Mouse (Mus musculus) embryonic facial prominence, embryonic 11.5 days (tissue): ENCODE results near the gene Myrf. TPM values are rescaled to one million over a fixed set of nuclear protein-coding genes. Genes with fewer than 3 reads are reported as not detected.

Experiments
- ATAC-seq: fragments of 200-750 bp; cut with Nextera tagmentation; replicated peaks from 2 replicates; pipeline ENCODE4 v1.8.0; 2017; ENCODE audit warnings: low read depth; ENCODE audit not compliant: insufficient number of reproducible peaks, low FRiP score, low TSS enrichment
- DNase-seq: peaks from one replicate; pipeline ENCODE4 v3.0.0-alpha.2; 2015; ENCODE audit warnings: low spot score
- H3K27ac ChIP-seq: fragments of 300-500 bp; sonication (generic); replicated peaks from 2 replicates; pipeline ENCODE4 v1.5.1; 2014; ENCODE audit warnings: mild to moderate bottlenecking, low read depth, low read length, control low read depth
- H3K27me3 ChIP-seq: fragments of 300-500 bp; sonication (generic); 2 replicates; pipeline ENCODE4 v1.6.1; 2014; ENCODE audit warnings: mild to moderate bottlenecking, low read length, moderate library complexity, mixed read lengths; ENCODE audit not compliant: control insufficient read depth, insufficient read depth
- H3K36me3 ChIP-seq: fragments of 300-500 bp; sonication (generic); replicated peaks from 2 replicates; pipeline ENCODE4 v1.6.1; 2014; ENCODE audit warnings: low read depth, mild to moderate bottlenecking, low read length, moderate library complexity, mixed read lengths; ENCODE audit not compliant: control insufficient read depth, insufficient read depth
- H3K4me1 ChIP-seq: fragments of 300-500 bp; sonication (generic); 2 replicates; pipeline ENCODE4 v1.6.1; 2014; ENCODE audit warnings: low read length, mixed read lengths; ENCODE audit not compliant: control insufficient read depth, insufficient read depth
- H3K4me2 ChIP-seq: fragments of 300-500 bp; sonication (generic); 2 replicates; pipeline ENCODE4 v1.6.1; 2014; ENCODE audit warnings: low read depth, mild to moderate bottlenecking, control low read depth, low read length, moderate library complexity
- H3K4me3 ChIP-seq: fragments of 300-500 bp; sonication (generic); 2 replicates; pipeline ENCODE4 v1.5.1; 2014; ENCODE audit warnings: low read depth, low read length, control low read depth
- H3K9ac ChIP-seq: fragments of 300-500 bp; sonication (generic); replicated peaks from 2 replicates; pipeline ENCODE4 v1.6.1; 2014; ENCODE audit warnings: mild to moderate bottlenecking, control low read depth, low read length
- H3K9me3 ChIP-seq: fragments of 300-500 bp; sonication (generic); replicated peaks from 2 replicates; pipeline ENCODE4 v1.6.1; 2016; ENCODE audit warnings: mild to moderate bottlenecking, low read length, inconsistent platforms, mixed read lengths; ENCODE audit not compliant: control insufficient read depth
- WGBS: fragments of 180-500 bp; shearing (Covaris S2); extraction: QIAGEN DNeasy Blood & Tissue Kit; methylation state at CpG from one replicate; pipeline ENCODE4 v1.1.7; 2014; 5-methylcytosine and 5-hydroxymethylcytosine counted together
- polyA plus RNA-seq: library from polyadenylated mRNA; unstranded; fragments of >200 nt; fragmentation: Nextera tagmentation; extraction: Ambion mirVana; gene quantifications from 2 replicates; pipeline ENCODE4 v1.2.1, GENCODE M21; 2014

The Myrf gene
- polyA plus RNA-seq, result 2.4 and 2.6 TPM in 2 replicates

DNA sequence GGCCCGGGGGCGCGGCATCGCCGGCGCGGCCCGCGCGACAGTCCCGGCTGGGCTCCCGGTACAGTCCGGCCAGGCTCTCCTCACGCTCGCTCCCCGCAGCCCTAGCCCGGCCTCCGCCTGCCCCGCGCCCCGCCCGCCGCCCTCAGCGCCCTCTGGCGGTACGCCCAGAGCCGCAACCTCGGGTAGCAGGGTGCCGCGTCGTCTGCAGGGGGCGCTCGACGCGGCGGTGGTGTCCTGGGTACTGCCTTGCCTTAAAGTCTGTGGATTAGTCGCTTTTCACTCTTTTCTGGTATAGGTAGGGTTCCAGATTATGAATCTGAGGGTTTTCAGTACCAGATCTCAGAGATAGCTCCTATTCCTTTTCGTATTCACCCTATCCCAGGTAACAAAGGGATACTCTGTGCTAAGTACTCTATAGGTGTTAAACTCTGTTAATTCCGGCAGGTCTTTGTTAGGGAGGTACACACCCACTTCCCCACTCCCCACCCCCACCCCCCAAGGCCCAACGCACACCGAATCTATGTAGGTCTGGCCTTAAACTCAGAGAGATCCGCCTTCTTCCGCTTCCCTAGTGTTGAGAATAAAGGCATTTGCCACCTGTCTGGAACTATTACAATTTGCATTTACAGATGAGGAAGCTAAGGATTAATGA is at the start of gene Myrf:
Myrf (minus strand) TSS at position 95 of the 652 bp plus-strand sequence.
- H3K36me3 ChIP-seq, result no peaks in the 10 kb centered on the region
- peaks cover 10% of the 10 kb centered on the region; the same call in 1 of the 2 replicates for H3K4me1 ChIP-seq
- DNase-seq (peak; percentile 81), ATAC-seq (peak; percentile 66)
- no peaks in the 10 kb centered on the region for H3K9me3 ChIP-seq
- H3K4me3 ChIP-seq, result peak within 1 kb of the TSS; percentile 49
- no peak within 1 kb of the TSS for H3K27ac ChIP-seq
- WGBS, result 8% methylated on average over 40 of the region's 43 CpGs
- peak within 1 kb of the TSS; percentile 73 for H3K9ac ChIP-seq
- H3K4me2 ChIP-seq, result peak within 1 kb of the TSS; percentile 83
- H3K27me3 ChIP-seq, result no peaks in the 10 kb centered on the region

DNA sequence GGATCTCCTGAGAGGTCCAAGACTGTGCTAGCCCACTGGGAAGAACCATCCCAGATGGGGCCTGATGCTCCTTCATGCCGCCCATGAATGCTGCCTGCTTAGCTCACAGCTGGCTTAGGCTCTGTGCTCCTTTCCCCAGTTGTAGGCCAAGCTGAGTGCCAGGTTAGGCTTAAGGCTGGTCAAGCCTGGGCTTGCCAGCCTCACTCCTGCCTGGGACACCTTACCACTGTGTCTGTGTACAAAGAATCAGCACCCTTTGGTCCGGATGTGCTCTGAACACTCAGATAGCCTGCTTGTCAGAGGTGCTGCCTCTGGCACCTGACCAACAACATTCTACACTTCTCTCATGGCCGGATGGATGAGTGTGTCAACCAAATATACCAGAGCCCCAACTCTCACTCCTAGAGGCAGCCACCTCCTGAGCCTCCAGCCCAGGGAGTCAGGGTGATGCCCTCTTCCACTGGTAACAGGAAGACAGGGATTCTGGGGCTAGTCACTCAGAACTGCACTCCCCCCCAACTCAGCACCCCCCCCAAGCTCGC is 49.1 kb upstream of the Myrf start:
- H3K36me3 ChIP-seq, result no peaks in the 10 kb centered on the region
- WGBS, result 85% methylated on average over 4 of the region's 4 CpGs
- no peak for ATAC-seq
- no peak overlapping the region for H3K27ac ChIP-seq
- no peaks in the 10 kb centered on the region for H3K9me3 ChIP-seq
- DNase-seq, result no peak
- no peak overlapping the region for H3K9ac ChIP-seq
- H3K4me2 ChIP-seq, result no peak overlapping the region
- no peaks in the 10 kb centered on the region for H3K27me3 ChIP-seq
- H3K4me3 ChIP-seq, result no peak overlapping the region
- peaks cover 7% of the 10 kb centered on the region for H3K4me1 ChIP-seq

DNA sequence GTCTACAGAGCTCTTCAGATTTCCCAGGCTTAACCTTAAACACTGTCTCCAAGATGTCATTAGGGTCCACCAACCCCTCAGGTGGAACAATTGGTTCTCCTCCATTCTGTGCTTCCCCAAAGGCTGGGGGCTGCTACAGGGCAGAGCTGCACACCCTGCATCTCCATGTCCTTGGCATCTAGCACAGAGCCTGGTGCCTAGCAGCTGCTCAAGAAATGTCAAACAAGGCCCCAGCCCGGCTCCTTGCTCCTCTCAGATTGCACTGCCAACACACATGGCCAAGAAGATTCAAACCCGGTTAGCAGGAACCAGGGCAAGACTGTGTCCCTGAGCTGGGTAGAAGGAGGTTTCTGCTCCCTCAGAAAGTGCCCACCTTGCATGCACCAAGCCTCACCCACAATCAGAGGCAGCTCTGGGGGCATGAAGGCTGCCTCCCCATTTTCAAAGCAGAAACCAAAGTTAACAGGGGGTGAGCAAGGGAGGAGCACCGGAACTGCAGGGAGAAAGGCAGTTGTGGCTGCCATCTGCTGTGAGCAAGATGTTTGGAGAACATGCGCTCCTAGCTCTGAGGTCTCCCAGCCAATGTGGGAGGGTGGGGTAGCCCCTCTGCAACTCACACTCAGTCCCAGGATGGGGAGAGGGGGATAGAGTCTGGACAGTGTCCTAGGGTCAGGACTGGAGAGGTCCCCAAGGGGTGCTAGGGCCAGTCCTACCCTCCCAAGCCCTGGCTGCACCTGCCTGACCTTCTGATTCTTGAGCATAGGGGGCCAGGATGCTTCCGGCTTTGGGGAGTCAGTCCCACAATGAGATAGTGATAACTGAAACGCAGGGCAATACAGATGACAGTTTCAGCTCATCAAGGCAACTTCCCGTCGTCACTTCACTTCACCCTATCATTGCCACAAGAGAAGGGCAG is 47.8 kb upstream of the Myrf start:
- no peak overlapping the region for H3K4me3 ChIP-seq
- no peak overlapping the region for H3K4me2 ChIP-seq
- H3K9me3 ChIP-seq, result no peaks in the 10 kb centered on the region
- WGBS, result 84% methylated on average over 8 of the region's 8 CpGs
- H3K36me3 ChIP-seq, result no peaks in the 10 kb centered on the region
- no peak for ATAC-seq
- peaks cover 4% of the 10 kb centered on the region; the same call in 1 of the 2 replicates for H3K4me1 ChIP-seq
- no peaks in the 10 kb centered on the region for H3K27me3 ChIP-seq
- H3K9ac ChIP-seq, result no peak overlapping the region
- DNase-seq, result no peak
- no peak overlapping the region for H3K27ac ChIP-seq

DNA sequence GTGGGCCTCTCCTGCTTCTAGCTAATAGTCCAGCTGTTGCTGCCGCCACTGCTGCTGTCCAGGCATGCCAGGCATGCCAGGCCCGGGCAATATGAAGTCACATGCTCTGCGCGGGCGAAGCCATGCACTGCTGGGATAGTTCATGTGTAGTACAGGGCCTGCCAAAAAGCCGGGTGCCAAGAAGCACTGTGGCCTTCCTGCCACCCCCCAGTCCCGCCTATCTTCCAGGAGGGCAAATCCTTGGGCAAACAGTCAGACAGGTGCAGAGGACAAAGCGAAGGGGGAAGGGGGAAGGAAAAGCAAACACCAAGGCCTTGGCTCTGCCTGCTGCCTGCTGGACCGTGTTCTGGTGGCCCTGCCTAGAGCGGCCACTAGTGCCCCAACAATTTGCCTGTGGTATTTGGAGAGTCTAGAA is 45.9 kb upstream of the Myrf start:
- DNase-seq, result no peak
- no peaks in the 10 kb centered on the region for H3K27me3 ChIP-seq
- H3K4me3 ChIP-seq, result no peak overlapping the region

DNA sequence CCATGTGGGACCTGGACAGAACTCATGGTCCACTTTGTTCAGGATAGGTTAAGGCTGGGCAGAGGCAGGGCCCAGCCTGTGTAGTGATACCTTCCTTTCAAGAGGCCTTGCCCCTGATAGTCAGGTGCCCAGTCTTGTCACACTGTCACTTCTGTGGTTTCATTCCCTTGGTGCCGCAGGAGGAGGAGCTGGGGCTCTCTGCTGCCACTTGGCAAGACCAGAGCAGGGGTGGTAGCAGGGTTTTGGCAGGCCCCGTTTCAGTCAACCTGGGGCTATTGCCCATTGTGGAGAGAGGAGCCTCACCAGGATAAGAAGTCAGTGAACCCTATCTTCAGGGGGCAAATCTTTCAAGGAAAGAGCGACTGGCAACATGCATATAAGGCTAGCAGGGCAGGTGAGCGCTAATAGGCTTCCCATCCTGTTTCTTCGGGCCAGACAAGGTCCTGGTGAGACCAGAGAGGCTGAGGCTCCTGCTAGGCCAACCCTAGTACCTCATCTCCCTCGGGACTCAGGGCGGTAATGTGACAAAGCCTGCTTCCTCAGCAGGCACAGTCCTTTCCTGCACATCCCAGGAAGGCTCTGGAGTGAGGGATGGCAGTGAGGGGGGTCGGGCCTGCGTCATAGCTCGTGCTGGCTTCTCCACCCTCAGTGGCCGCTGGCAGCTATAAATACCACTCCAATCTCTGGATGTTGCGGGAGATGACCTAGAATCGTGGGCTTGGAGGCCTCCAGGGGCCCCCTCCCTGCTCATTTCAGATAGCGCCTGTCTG is 40.4 kb upstream of the Myrf start:
- H3K4me3 ChIP-seq, result no peak overlapping the region
- ATAC-seq (no peak), DNase-seq (no peak)
- no peak overlapping the region for H3K4me2 ChIP-seq
- H3K4me1 ChIP-seq, result no peaks in the 10 kb centered on the region; the same call in 1 of the 2 replicates
- WGBS, result 79% methylated on average over 14 of the region's 14 CpGs
- H3K36me3 ChIP-seq, result no peaks in the 10 kb centered on the region
- no peaks in the 10 kb centered on the region for H3K27me3 ChIP-seq
- no peaks in the 10 kb centered on the region for H3K9me3 ChIP-seq
- no peak overlapping the region for H3K9ac ChIP-seq
- H3K27ac ChIP-seq, result no peak overlapping the region

More for the DNA sequence above, 45.9 kb upstream of the Myrf start:
- Histone ChIP-seq H3K4me2 (no peak overlapping the region), H3K36me3 (no peaks in the 10 kb centered on the region), H3K27ac (no peak overlapping the region), H3K4me1 (peaks cover 4% of the 10 kb centered on the region; the same call in 1 of the 2 replicates), H3K9ac (no peak overlapping the region), H3K9me3 (no peaks in the 10 kb centered on the region)
- no peak for ATAC-seq
- WGBS, result 71% methylated on average over 10 of the region's 10 CpGs

DNA sequence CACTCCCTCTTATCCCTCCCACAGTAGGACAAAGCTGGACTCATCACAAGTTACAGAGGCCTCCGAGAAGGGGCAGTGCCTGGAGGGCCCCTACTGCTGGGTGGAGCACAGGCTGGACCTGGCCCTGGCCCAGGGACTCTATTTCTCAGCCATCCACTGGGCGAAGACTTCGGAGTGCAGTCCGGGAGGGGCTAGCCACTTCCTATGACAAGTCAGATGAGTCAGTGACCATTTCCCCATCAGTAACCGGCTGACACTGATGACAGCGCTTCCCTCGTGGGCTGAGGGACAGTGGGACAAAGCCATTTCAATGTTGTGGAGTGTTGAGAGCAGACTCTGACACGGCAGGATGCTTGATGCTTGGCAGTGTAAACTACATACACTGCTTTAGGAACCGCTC is 39.1 kb upstream of the Myrf start:
- 83% methylated on average over 9 of the region's 9 CpGs for WGBS
- ATAC-seq (no peak), DNase-seq (no peak)
- Histone ChIP-seq H3K9ac (no peak overlapping the region), H3K4me2 (no peak overlapping the region), H3K27ac (no peak overlapping the region), H3K27me3 (no peaks in the 10 kb centered on the region), H3K4me3 (no peak overlapping the region), H3K9me3 (no peaks in the 10 kb centered on the region), H3K36me3 (no peaks in the 10 kb centered on the region), H3K4me1 (no peaks in the 10 kb centered on the region; the same call in 1 of the 2 replicates)

DNA sequence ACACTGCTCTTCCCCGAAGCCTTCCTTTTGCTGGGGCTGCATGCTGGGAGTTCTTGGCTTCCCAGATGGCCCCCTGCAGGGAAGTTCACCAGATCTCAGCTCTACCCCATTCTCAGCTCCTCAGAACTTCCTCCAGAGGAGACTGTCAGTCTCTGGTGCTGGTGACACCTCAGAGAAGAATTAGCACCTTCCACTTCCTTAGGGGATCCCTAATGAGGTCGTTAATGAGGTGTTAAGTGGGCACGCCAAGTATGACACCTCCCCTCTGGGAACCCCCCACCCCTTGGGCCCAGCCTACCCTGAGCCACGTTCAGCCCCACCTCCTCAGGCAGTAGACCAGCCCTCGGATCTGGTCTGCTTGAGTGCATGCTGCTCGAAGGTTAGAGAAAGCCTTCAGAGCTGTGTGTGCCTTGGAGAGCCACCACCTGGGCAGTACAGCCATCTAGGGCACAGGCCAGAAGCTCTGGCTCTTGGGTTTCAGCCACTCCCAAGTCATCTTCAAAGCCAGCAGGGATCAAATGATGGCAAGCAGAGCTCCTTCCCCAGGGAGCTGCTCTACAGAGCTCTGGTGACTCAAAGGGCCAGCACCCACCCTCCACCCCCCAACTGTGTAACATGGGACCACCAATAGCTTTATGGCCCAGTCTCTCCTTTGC is 38.2 kb upstream of the Myrf start:
- 29% methylated on average over 6 of the region's 6 CpGs for WGBS
- ATAC-seq (no peak), DNase-seq (no peak)
- H3K4me2 ChIP-seq, result no peak overlapping the region
- no peaks in the 10 kb centered on the region for H3K9me3 ChIP-seq
- no peaks in the 10 kb centered on the region for H3K36me3 ChIP-seq
- no peak overlapping the region for H3K4me3 ChIP-seq
- H3K27me3 ChIP-seq, result no peaks in the 10 kb centered on the region
- H3K27ac ChIP-seq, result no peak overlapping the region
- no peaks in the 10 kb centered on the region; the same call in 1 of the 2 replicates for H3K4me1 ChIP-seq
- peak overlapping the region; percentile 13; the same call in 1 of the 2 replicates for H3K9ac ChIP-seq
